Mouse (Mus musculus) testis, postnatal 14 days (tissue): Measurements from ENCODE around the gene Il17c.

Experiments used
- DNase-seq: peaks from one replicate; pipeline ENCODE4 v3.0.0; 2021; ENCODE audit warnings: low spot score

Gene Il17c

DNA sequence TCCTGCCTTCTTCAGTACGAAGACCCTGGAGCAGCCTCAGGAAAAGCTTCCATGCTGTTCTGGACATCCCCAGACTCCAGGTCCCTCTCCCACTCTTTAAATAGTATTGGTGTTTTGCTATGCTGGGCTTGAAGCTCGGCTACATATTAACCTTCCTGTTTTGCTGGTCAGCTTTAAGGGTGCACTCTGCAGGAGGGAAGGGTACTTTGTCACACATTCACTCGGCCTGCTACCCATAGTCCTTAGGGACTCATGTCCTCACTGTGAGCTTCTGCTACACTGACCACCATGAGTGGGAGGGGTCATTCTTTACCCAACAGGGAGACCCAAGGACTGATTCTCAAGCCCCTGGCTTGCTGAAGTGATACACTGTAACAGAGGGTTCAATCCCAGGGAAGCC, 8.8 kb downstream of the Il17c start:
- peak; percentile 78 for DNase-seq

DNA sequence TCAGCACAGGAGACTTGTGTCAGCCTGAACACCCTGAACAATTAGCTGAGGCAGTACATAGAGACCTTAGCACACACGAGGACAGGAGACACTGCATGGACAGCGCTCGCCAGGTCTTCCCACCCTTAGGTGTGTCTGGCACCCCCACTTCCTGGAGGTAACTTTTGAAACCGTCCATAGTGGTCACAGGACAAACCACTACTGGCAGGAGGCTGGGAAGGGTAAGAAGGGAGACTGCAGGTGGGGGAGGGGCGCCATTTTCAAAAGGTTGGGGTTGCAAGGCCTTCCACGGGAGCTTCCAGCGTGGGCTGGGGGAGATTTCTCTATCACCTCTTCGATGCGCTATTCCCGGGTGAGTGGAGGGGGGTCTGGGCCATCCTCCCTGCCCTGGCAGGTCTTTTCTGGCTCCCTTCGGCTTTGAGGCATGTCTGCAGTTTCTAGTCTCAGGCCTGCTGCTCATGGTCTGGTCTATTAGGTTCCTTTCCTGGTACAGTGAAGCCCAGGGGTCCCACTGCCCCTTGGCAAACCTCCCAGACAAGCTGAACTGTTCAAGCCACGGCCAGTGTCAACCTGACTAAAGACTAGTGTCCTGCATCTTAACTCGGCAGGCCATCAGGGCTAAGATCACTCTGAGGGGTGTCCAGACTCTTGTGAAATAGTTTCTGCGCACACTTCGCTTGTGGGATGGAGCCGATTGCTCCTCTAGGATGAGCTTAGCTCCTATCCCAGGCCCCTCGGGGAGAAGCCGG, 10.0 kb downstream of the Il17c start:
- DNase-seq: peak; percentile 57

- peak; percentile 65 for DNase-seq
These were observed 10.8 kb downstream of the Il17c start, which contains the start of gene Cyba for GRCm38 (mm10) chr8:122432443-122433268. Cyba (minus strand) TSS chr8:122432930.

DNA sequence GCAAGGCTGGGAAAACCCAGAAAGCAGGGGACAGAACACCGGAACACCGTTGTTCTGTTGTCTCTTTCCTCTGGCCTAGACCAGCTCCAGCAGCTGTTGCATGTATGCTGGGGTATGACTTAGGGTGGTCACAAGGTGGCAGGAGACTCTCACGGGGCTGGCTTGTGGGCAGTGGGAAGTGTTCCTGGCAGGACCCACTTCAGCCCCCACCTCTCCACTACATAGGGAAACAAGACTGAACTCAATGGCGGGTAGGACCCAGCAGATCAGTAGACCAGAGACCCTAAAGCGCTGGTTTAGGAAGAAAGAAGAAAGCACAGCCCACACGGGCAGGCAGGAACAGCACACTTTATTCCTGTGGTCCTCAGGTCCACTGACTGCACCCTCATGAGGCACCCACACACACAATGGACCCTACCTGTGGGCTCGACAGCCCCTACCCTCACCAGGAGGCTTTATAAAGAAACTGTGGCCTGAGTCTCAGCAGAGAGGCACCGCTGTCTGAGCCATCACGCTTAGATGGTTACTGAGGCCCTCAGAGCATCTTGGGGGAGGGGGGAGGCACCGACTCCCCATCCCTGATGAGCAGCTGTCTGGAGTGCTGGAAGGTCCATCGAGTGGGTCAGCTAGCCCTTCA, 11.6 kb downstream of the Il17c start:
- no peak for DNase-seq

GRCm38 (mm10) chr8:122435375-122435774, 13.6 kb downstream of the Il17c start:
- DNase-seq: no peak

DNA sequence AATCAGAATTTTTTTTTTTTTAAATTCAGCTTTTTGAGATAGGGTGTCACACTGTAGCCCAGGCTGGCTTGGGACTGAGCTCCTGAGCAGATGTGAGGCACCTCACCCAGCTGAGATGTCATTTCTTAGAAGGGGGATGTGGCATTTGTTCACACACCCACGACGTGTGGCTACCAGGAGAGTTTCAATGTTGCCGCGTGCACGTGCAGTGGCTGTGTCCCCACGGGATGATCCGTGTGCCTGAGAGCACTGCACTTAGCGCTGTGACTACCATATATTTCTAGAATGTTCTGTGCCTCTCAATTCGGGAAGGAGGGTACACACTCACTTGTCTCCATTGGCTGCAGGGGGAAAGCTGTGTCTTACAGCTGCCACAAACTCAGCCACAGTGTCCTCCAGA, 14.3 kb downstream of the Il17c start:
- DNase-seq: no peak

- no peak for DNase-seq
These were observed 14.8 kb downstream of the Il17c start for GRCm38 (mm10) chr8:122436586-122437125.

DNA sequence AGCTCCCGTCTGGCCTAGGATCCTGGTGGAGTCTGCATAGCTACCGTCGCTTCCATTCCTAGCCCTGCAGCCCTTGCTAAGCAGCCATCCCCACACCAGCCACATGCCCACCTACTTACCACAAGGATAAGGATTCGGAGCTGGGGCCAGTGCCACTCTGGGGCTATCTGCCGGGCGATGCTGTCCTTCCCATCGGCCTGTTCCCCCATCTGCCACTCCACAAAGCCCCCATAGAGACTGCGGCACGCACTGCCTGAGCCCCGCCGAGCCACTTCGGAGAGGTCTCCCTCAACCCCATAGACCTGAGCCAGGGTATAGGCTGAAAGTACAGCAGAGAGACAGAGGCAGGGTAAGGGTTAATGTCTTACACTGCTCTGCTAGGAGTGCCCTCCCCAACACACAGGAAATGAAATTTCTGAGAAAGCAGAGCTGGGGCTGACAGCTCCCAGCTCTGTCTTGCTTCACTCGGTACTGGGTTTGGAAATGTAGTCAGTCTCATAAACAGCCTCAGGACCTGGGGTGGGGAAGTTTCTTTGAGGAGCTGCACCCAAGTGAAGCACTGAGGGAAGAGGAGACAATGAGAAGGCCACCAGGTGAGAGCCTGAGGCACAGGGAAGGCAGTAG, 16.0 kb downstream of the Il17c start:
- no peak for DNase-seq

- DNase-seq: no peak
These were observed 17.5 kb downstream of the Il17c start for GRCm38 (mm10) chr8:122439336-122439735.

DNA sequence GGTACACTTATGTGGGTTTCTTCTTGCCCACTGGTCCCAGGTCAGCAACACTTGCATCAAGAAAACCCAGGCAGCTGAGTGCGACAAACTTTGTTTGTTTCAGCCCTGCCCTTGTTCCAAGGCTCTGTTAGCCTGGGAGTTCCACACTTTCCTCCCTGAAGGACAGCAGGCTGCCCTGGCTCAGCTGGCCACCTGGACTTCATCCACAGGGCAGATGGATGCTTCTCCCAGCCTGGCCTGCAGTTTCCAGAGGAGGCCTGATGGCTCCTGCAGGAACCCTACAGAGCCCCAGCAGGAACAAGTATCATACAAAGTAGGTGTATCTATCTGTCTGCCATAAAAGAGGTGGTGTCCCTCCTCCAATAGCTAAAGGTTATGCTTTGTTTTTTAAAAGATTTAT, 19.5 kb downstream of the Il17c start:
- no peak for DNase-seq

- DNase-seq: no peak
These were observed 20.5 kb downstream of the Il17c start for GRCm38 (mm10) chr8:122442356-122442755.

DNA sequence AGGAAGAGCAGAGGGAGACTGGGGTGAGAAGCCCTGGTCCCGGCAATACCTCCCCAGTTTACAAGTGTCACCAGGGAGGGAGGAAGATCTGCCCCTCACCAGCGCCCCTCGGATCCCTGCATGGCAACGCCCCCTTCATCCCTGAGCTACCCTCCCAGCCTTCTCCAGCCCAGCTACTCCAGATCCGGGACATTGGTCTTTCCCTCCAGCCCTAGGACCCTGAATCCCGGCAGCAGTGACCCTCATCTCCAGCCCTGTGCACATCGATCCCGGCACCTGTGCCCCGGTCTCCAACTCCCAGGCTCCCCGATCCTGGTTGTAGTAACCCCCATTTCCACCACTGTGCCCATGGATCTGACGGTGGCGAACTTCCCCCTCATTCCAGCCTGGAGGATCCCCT, 21.0 kb downstream of the Il17c start:
- no peak for DNase-seq

GRCm38 (mm10) chr8:122443262-122444006, 21.6 kb downstream of the Il17c start, which contains the start of gene Mvd:
Mvd (minus strand) TSS chr8:122443422.
- peak; percentile 98 for DNase-seq

DNA sequence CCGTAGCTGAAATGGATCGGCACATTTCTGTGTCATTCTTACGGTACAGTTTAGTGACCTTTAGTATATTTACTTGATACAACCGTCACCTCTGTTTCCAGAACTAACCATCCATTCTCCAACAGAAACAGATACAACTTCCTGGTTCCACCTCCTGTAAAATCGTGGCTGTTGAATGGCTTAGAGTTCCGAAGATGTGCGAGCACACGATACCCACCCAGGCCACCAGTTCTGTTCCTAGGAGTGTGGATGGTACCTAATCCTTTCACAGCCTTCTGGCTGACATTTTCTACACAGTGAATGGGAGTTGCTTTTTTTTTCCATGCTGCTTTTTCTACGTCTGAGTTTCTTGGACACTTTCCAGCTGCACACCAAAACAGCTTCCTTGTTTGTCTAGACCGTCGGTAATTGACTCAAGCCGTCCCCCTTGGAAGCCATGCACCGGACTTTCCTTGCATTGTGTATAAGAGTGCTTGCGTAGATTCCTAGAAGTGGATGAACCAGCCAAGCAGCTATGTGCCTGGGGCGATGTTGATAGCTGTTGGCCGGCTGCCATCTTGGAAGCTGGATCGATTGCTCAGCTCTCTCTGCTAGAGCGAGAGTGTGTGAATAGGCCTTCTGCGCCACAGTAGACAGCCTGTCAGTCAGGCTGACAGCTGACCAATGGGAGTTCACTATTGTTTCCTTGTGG, 22.4 kb downstream of the Il17c start:
- DNase-seq: peak; percentile 70

DNA sequence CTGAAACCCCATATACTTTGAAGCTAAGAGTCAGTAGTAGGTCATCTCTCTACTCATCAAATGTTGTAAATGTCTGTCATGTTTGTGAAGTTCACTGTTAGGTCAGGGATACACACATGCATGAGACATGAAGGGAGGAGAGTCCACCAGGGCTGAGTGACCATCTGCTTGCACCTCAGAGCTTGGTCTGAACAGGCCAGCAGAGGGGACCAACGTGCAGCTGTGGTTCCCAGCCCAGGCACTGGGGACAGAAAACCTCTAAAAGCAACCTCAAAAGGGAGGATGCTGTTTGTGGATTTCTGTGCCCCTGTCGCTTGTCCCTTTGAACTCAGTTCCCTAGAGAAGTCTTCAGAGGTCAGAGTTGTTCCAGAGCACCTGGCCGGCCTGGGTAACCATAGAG, 23.4 kb downstream of the Il17c start:
- no peak for DNase-seq

DNA sequence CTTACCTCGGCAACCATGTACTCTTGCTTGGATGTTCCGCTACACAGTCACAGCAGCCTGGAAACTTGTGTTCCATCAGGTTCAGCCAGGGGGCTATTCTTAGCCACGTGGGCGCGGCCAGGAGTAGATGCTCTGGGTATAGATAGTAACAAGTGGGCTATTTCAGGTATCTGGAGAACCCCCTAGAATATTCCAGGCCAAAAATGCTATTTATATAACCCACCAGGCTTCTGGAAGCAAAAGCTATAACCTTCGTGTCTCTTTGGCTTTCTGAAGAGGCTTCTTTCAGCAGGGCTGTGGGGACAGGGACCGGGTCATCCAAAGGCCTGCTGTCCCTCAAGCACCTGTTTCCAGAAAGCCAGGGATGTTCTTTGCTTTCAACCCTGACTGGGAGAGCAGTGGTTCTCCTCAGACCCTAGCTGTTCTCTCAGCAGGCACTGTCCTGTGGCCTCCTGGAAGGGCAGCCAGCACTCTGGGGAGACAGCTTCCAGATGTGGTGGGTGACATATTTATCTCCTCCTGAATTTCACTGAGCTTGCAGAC, 29.4 kb downstream of the Il17c start:
- DNase-seq: no peak

- DNase-seq: no peak
These were observed 30.3 kb downstream of the Il17c start for GRCm38 (mm10) chr8:122452154-122452553.

DNA sequence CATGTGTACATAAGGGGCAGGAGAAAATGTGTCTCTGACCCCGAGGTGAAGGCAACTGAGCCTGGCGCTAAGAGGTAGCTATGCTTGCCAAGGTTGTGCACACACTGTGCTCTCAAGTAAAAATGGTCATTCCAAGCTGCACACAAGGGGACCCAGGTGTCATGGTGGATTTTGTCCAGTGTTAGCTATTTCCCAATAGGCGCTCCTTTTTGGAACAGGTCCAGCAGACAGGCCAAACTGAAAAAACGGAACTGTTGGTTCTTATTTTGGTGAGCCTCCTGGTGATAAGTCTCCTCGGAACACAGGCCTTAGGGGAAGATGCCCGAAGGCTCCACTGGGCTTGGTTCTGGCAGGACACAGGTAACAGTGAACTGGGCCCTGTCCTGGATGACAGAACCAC, 32.6 kb downstream of the Il17c start:
- no peak for DNase-seq

- DNase-seq: no peak
These were observed 35.4 kb downstream of the Il17c start for GRCm38 (mm10) chr8:122457171-122457570.

GRCm38 (mm10) chr8:122459218-122459900, 37.5 kb downstream of the Il17c start:
- no peak for DNase-seq
